Mouse (Mus musculus): ENCODE results near the gene Higd1c. TPM values are rescaled to one million over a fixed set of nuclear protein-coding genes. Genes with fewer than 3 reads are reported as not detected.
A peak's percentile ranks its signal among the peaks of the same experiment; 100 is the strongest.

The Higd1c gene
- polyA plus RNA-seq, 1 experiment from 2014 or later: not detected

GRCm38 (mm10) chr15:100380104-100380503 is 15.8 kb downstream of the Higd1c start:
- no peaks in the 10 kb centered on the region for H3K4me1 ChIP-seq (ENCODE audit: control insufficient read depth, insufficient read depth, low read length)
- H3K4me2 ChIP-seq (ENCODE audit: low read depth, low read length): no peak overlapping the region
- no peaks in the 10 kb centered on the region for H3K9me3 ChIP-seq (ENCODE audit: control insufficient read depth, low read length)
- H3K36me3 ChIP-seq (ENCODE audit: control insufficient read depth, insufficient read depth, low read length): no peaks in the 10 kb centered on the region
- H3K4me3 ChIP-seq (ENCODE audit: low read length): no peak overlapping the region
- H3K27ac ChIP-seq (ENCODE audit: low read length): no peak overlapping the region
- no peaks in the 10 kb centered on the region for H3K27me3 ChIP-seq (replicated peaks; ENCODE audit: control insufficient read depth, insufficient read depth, low read length)
- no peak overlapping the region for H3K9ac ChIP-seq (ENCODE audit: low read depth, low read length)
- 60% methylated on average over 2 of the region's 2 CpGs for WGBS
- no peak for ATAC-seq

GRCm38 (mm10) chr15:100385705-100386104 is 21.4 kb downstream of the Higd1c start:
- Histone ChIP-seq H3K9ac (ENCODE audit: low read depth, low read length) (no peak overlapping the region), H3K36me3 (ENCODE audit: control insufficient read depth, insufficient read depth, low read length) (no peaks in the 10 kb centered on the region), H3K27ac (ENCODE audit: low read length) (no peak overlapping the region), H3K4me3 (ENCODE audit: low read length) (no peak overlapping the region), H3K27me3 (replicated peaks; ENCODE audit: control insufficient read depth, insufficient read depth, low read length) (no peaks in the 10 kb centered on the region), H3K4me2 (ENCODE audit: low read depth, low read length) (no peak overlapping the region), H3K4me1 (ENCODE audit: control insufficient read depth, insufficient read depth, low read length) (no peaks in the 10 kb centered on the region), H3K9me3 (ENCODE audit: control insufficient read depth, low read length) (no peaks in the 10 kb centered on the region)
- ATAC-seq: no peak
- WGBS: 93% methylated on average over 9 of the region's 9 CpGs

- Histone ChIP-seq H3K4me3 (ENCODE audit: low read length) (no peak overlapping the region), H3K9ac (ENCODE audit: low read depth, low read length) (no peak overlapping the region), H3K36me3 (ENCODE audit: control insufficient read depth, insufficient read depth, low read length) (no peaks in the 10 kb centered on the region), H3K4me2 (ENCODE audit: low read depth, low read length) (no peak overlapping the region), H3K27ac (ENCODE audit: low read length) (no peak overlapping the region), H3K9me3 (ENCODE audit: control insufficient read depth, low read length) (no peaks in the 10 kb centered on the region), H3K4me1 (ENCODE audit: control insufficient read depth, insufficient read depth, low read length) (no peaks in the 10 kb centered on the region), H3K27me3 (replicated peaks; ENCODE audit: control insufficient read depth, insufficient read depth, low read length) (no peaks in the 10 kb centered on the region)
- ATAC-seq: peak; percentile 41
- 85% methylated on average over 17 of the region's 17 CpGs for WGBS
Measured at GRCm38 (mm10) chr15:100387544-100388223, 23.3 kb downstream of the Higd1c start.

GRCm38 (mm10) chr15:100388224-100388835 is 24.0 kb downstream of the Higd1c start:
- ATAC-seq: no peak
- Histone ChIP-seq H3K4me2 (ENCODE audit: low read depth, low read length) (no peak overlapping the region), H3K36me3 (ENCODE audit: control insufficient read depth, insufficient read depth, low read length) (0 out of 2 replicates have a peak, but pooled peaks cover under 1% of the 10 kb centered on the region), H3K27me3 (replicated peaks; ENCODE audit: control insufficient read depth, insufficient read depth, low read length) (no peaks in the 10 kb centered on the region), H3K9ac (ENCODE audit: low read depth, low read length) (no peak overlapping the region), H3K9me3 (ENCODE audit: control insufficient read depth, low read length) (no peaks in the 10 kb centered on the region), H3K27ac (ENCODE audit: low read length) (no peak overlapping the region), H3K4me1 (ENCODE audit: control insufficient read depth, insufficient read depth, low read length) (no peaks in the 10 kb centered on the region), H3K4me3 (ENCODE audit: low read length) (no peak overlapping the region)
- 86% methylated on average over 16 of the region's 16 CpGs for WGBS

GRCm38 (mm10) chr15:100388886-100389285 is 24.5 kb downstream of the Higd1c start:
- no peaks in the 10 kb centered on the region for H3K27me3 ChIP-seq (replicated peaks; ENCODE audit: control insufficient read depth, insufficient read depth, low read length)

GRCm38 (mm10) chr15:100391066-100391465 is 26.7 kb downstream of the Higd1c start:
- Histone ChIP-seq H3K36me3 (ENCODE audit: control insufficient read depth, insufficient read depth, low read length) (peaks cover 7% of the 10 kb centered on the region; the same call in 1 of the 2 replicates), H3K27ac (ENCODE audit: low read length) (no peak overlapping the region), H3K9ac (ENCODE audit: low read depth, low read length) (no peak overlapping the region), H3K4me1 (ENCODE audit: control insufficient read depth, insufficient read depth, low read length) (no peaks in the 10 kb centered on the region), H3K9me3 (ENCODE audit: control insufficient read depth, low read length) (no peaks in the 10 kb centered on the region), H3K4me3 (ENCODE audit: low read length) (no peak overlapping the region), H3K27me3 (replicated peaks; ENCODE audit: control insufficient read depth, insufficient read depth, low read length) (no peaks in the 10 kb centered on the region), H3K4me2 (ENCODE audit: low read depth, low read length) (no peak overlapping the region)
- WGBS: 63% methylated on average over 7 of the region's 7 CpGs
- ATAC-seq: no peak

More at GRCm38 (mm10) chr15:100388886-100389285, 24.5 kb downstream of the Higd1c start:
- ATAC-seq: no peak
- Histone ChIP-seq H3K27ac (ENCODE audit: low read length) (no peak overlapping the region), H3K4me2 (ENCODE audit: low read depth, low read length) (no peak overlapping the region), H3K36me3 (ENCODE audit: control insufficient read depth, insufficient read depth, low read length) (0 out of 2 replicates have a peak, but pooled peaks cover 4% of the 10 kb centered on the region), H3K9ac (ENCODE audit: low read depth, low read length) (no peak overlapping the region), H3K9me3 (ENCODE audit: control insufficient read depth, low read length) (no peaks in the 10 kb centered on the region), H3K4me3 (ENCODE audit: low read length) (no peak overlapping the region), H3K4me1 (ENCODE audit: control insufficient read depth, insufficient read depth, low read length) (no peaks in the 10 kb centered on the region)
- WGBS: 71% methylated on average over 9 of the region's 9 CpGs

- WGBS: 86% methylated on average over 7 of the region's 7 CpGs
- no peaks in the 10 kb centered on the region for H3K4me1 ChIP-seq (ENCODE audit: control insufficient read depth, insufficient read depth, low read length)
- ATAC-seq: no peak
Measured at GRCm38 (mm10) chr15:100391599-100391998, 27.3 kb downstream of the Higd1c start.

GRCm38 (mm10) chr15:100393016-100393415 is 28.7 kb downstream of the Higd1c start:
- H3K9ac ChIP-seq (ENCODE audit: low read depth, low read length): no peak overlapping the region

More at GRCm38 (mm10) chr15:100391599-100391998, 27.3 kb downstream of the Higd1c start:
- no peak overlapping the region for H3K9ac ChIP-seq (ENCODE audit: low read depth, low read length)
- peaks cover 7% of the 10 kb centered on the region for H3K36me3 ChIP-seq (ENCODE audit: control insufficient read depth, insufficient read depth, low read length)
- no peak overlapping the region for H3K4me3 ChIP-seq (ENCODE audit: low read length)
- H3K27me3 ChIP-seq (replicated peaks; ENCODE audit: control insufficient read depth, insufficient read depth, low read length): no peaks in the 10 kb centered on the region
- no peaks in the 10 kb centered on the region for H3K9me3 ChIP-seq (ENCODE audit: control insufficient read depth, low read length)
- no peak overlapping the region for H3K4me2 ChIP-seq (ENCODE audit: low read depth, low read length)
- no peak overlapping the region for H3K27ac ChIP-seq (ENCODE audit: low read length)

GRCm38 (mm10) chr15:100395561-100395960 is 31.2 kb downstream of the Higd1c start:
- Histone ChIP-seq H3K36me3 (ENCODE audit: control insufficient read depth, insufficient read depth, low read length) (peaks cover 27% of the 10 kb centered on the region), H3K4me2 (ENCODE audit: low read depth, low read length) (no peak overlapping the region), H3K9me3 (ENCODE audit: control insufficient read depth, low read length) (no peaks in the 10 kb centered on the region), H3K9ac (ENCODE audit: low read depth, low read length) (no peak overlapping the region), H3K27me3 (replicated peaks; ENCODE audit: control insufficient read depth, insufficient read depth, low read length) (no peaks in the 10 kb centered on the region), H3K27ac (ENCODE audit: low read length) (no peak overlapping the region), H3K4me1 (ENCODE audit: control insufficient read depth, insufficient read depth, low read length) (no peaks in the 10 kb centered on the region), H3K4me3 (ENCODE audit: low read length) (no peak overlapping the region)
- WGBS: 97% methylated on average over 3 of the region's 3 CpGs
- no peak for ATAC-seq

More at GRCm38 (mm10) chr15:100393016-100393415, 28.7 kb downstream of the Higd1c start:
- Histone ChIP-seq H3K27me3 (replicated peaks; ENCODE audit: control insufficient read depth, insufficient read depth, low read length) (no peaks in the 10 kb centered on the region), H3K27ac (ENCODE audit: low read length) (no peak overlapping the region), H3K4me2 (ENCODE audit: low read depth, low read length) (no peak overlapping the region), H3K36me3 (ENCODE audit: control insufficient read depth, insufficient read depth, low read length) (peaks cover 15% of the 10 kb centered on the region), H3K4me1 (ENCODE audit: control insufficient read depth, insufficient read depth, low read length) (no peaks in the 10 kb centered on the region), H3K9me3 (ENCODE audit: control insufficient read depth, low read length) (no peaks in the 10 kb centered on the region), H3K4me3 (ENCODE audit: low read length) (no peak overlapping the region)
- no peak for ATAC-seq
- 79% methylated on average over 11 of the region's 11 CpGs for WGBS
